Mouse (Mus musculus): ENCODE data around the gene Abcb1a.

GRCm38 (mm10) chr5:8716061-8716460, 56.2 kb downstream of the Abcb1a start:
- TF ChIP-seq CTCF (IDR thresholded peaks at IDR 0.05) (no peak), POLR2A (IDR thresholded peaks at IDR 0.05; ENCODE audit: insufficient read depth, low read depth, low read length) (no peak), EP300 (IDR thresholded peaks at IDR 0.05; ENCODE audit: insufficient read depth, low read depth, low read length) (no peak)

Measured in heart, adult 2 months (tissue).